11 mouse cellular contexts compared by ENCODE assay signal in genomic region chr1:188008476-188008875, GRCm38 (mm10).
"Had no signal": no experiment of that assay in that cellular context is flagged by ENCODE, and none has a peak within 500 bp of the region (broad histone marks: within the 10 kb centered on the region; RNA-seq: fewer than 3 reads in every experiment).

No protein-coding gene starts in this region.

- H3K27ac ChIP-seq: limb, embryonic 13.5 days; liver, embryonic 14.5 days; midbrain, embryonic 13.5 days; neural tube, embryonic 12.5 days had no signal

- H3K4me3 ChIP-seq: limb, embryonic 13.5 days; midbrain, embryonic 13.5 days; myocyte; neural tube, embryonic 12.5 days had no signal

- H3K27me3 ChIP-seq: midbrain, embryonic 13.5 days; neural tube, embryonic 12.5 days had no signal

- H3K9ac ChIP-seq: limb, embryonic 13.5 days; liver, embryonic 14.5 days; midbrain, embryonic 13.5 days; neural tube, embryonic 12.5 days had no signal

- ATAC-seq: midbrain, embryonic 13.5 days had no signal

- H3K36me3 ChIP-seq: limb, embryonic 13.5 days; midbrain, embryonic 13.5 days; neural tube, embryonic 12.5 days had no signal

- H3K4me2 ChIP-seq: limb, embryonic 13.5 days; midbrain, embryonic 13.5 days; neural tube, embryonic 12.5 days had no signal

- DNase-seq: kidney, postnatal 14 days; left cerebral cortex, postnatal 4 days; lung, adult 18-20 months; right cerebral cortex, adult 18-20 months; right cerebral cortex, postnatal 25 days; thymus, postnatal 4 days had no signal

- H3K9me3 ChIP-seq: limb, embryonic 13.5 days; midbrain, embryonic 13.5 days; neural tube, embryonic 12.5 days had no signal
